Mouse (Mus musculus) E14TG2a.4 (cell line): Measurements from ENCODE around the gene 4930562C15Rik.

Source experiments
- CTCF ChIP-seq: conservative IDR thresholded peaks from 2 replicates; pipeline ENCODE4 v1.5.1; 2014; ENCODE audit warnings: low read length
- NANOG ChIP-seq: IDR thresholded peaks from 2 replicates; pipeline ENCODE4 v1.6.1; 2014; ENCODE audit warnings: borderline replicate concordance, low read length, mixed read lengths
- POU5F1 ChIP-seq: IDR thresholded peaks from 2 replicates; pipeline ENCODE4 v1.6.1; 2014; ENCODE audit warnings: low read length, borderline replicate concordance

- TF ChIP-seq CTCF (no peak), NANOG (no peak), POU5F1 (no peak)
Observed at GRCm38 (mm10) chr16:4898881-4899280, 63.7 kb downstream of the 4930562C15Rik start.
